Mouse (Mus musculus): ENCODE results near the gene Rogdi. TPM values are rescaled to one million over a fixed set of nuclear protein-coding genes. Genes with fewer than 3 reads are reported as not detected.

Gene Rogdi
- polyA plus RNA-seq, 2 experiments = 50.1 to 64.5 TPM

DNA sequence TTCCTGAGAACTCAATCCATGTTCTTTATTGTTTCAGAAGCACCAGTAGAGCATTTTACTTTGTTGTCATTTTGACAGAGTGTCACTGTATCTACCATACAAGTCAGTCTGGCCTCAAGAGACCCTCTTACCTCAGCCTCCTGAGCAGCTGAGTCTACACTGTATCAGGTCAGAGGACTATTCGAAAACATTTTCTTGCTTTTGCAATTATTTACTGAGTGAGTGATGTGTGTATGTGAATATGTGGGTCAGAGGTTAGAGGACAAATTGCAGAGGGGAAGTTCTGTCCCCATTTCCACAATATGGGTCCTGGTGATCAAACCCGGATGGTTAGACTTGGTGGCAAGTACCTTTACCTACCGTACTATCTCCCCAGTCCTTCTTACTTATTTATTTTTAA lies 10.7 kb upstream of the Rogdi start:
- H3K4me2 ChIP-seq (replicated peaks; ENCODE audit: low read depth, low read length, severe bottlenecking) = no peak overlapping the region
- ATAC-seq (ENCODE audit: low FRiP score, low read depth) = no peak
- no peak for DNase-seq (ENCODE audit: low spot score)
- TF ChIP-seq POLR2A (IDR thresholded peaks at IDR 0.05; ENCODE audit: borderline replicate concordance, extremely low read depth, insufficient read depth, insufficient read length) = no peak
- H3K4me3 ChIP-seq (replicated peaks; ENCODE audit: low read length) = no peak overlapping the region
- H3K27ac ChIP-seq (replicated peaks; ENCODE audit: low read depth, low read length) = no peak overlapping the region
- H3K36me3 ChIP-seq (ENCODE audit: control insufficient read depth, insufficient read depth, low read length) = peaks cover 96% of the 10 kb centered on the region
- H3K9me3 ChIP-seq (ENCODE audit: control insufficient read depth, low read length) = no peaks in the 10 kb centered on the region
- H3K4me1 ChIP-seq (ENCODE audit: control insufficient read depth, insufficient read depth, low read length) = no peaks in the 10 kb centered on the region
- no peaks in the 10 kb centered on the region for H3K27me3 ChIP-seq (ENCODE audit: control insufficient read depth, insufficient read depth, low read length)
- WGBS = 96% methylated on average over 3 of the region's 3 CpGs
- no peak overlapping the region for H3K9ac ChIP-seq (ENCODE audit: low read depth, low read length, severe bottlenecking)

DNA sequence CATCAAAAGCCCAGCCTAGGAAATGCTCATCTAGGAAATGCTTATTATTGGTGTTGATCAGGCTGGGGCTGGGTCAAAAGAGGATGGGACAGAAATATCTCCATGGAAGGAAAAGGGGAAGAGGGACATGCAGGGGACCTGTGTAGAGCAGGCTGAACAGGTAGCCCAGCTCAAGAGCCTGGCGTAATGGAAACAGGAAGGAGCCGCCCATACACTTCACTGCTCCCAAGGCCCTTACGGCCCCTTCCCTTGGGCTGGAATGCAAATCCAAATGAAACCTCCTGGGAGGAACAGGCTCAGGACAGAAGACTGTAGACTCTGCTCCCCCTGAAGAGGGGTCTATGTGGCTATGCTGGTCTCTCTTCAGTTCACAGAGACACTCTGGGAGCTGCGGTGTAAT lies 1.2 kb upstream of the Rogdi start:
- WGBS = 93% methylated on average over 3 of the region's 4 CpGs
- Histone ChIP-seq H3K36me3 (ENCODE audit: control insufficient read depth, insufficient read depth, low read length) (peaks cover 58% of the 10 kb centered on the region), H3K9me3 (ENCODE audit: control insufficient read depth, low read length) (no peaks in the 10 kb centered on the region), H3K27me3 (ENCODE audit: control insufficient read depth, insufficient read depth, low read length) (no peaks in the 10 kb centered on the region), H3K27ac (replicated peaks; ENCODE audit: low read depth, low read length) (no peak overlapping the region), H3K9ac (ENCODE audit: low read depth, low read length, severe bottlenecking) (no peak overlapping the region), H3K4me3 (replicated peaks; ENCODE audit: low read length) (no peak overlapping the region), H3K4me1 (ENCODE audit: control insufficient read depth, insufficient read depth, low read length) (peaks cover 6% of the 10 kb centered on the region; the same call in 1 of the 2 replicates), H3K4me2 (replicated peaks; ENCODE audit: low read depth, low read length, severe bottlenecking) (no peak overlapping the region)
- no peak for TF ChIP-seq POLR2A (IDR thresholded peaks at IDR 0.05; ENCODE audit: borderline replicate concordance, extremely low read depth, insufficient read depth, insufficient read length)
- no peak for ATAC-seq (ENCODE audit: low FRiP score, low read depth)
- DNase-seq (ENCODE audit: low spot score) = no peak

DNA sequence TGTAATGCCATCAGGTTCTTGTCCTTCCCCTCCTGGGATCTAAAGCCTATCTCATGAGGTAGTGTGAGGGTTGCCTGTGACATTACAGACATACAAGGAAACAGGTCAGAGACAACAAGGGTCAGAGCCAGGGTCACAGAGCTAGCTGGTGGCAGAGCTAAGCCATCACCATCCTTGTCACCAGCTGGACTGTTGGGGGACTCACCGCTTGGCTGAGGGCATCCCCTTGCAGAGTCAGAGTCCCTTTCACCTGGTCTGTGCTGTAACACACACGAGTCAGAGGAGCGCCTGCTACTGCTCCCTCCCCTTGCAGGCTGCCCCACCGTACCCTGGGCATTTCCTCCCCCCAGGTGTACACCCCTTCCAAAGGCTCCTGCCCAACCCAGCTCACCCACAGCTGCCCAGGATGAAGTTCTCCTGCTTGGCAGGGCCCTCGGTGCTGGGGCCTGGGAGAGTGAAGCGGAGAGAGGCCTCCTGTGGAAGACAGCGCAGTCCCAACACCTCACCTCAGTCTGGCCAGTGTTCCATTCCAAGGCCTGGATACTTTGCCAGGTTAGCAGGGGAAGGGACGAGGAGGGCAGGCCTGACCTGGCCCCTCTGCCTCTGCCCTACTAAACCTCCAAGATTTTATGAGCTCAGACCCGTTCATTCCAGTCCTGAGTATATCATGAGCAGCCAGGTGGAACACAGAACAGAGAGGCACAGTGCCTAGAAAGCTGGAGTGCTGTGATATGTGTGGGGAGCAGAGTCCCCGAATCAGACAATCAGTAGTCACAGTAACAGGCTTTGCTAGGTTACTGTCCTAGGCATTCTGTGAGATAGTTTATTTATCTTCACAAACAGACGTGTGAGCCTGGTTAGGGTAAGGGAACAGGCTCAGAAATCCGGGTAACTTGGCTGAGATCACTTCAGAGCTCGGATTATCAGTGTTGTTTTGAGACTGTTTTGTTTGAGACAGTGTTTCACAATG lies 1.0 kb downstream of the Rogdi start:
- Histone ChIP-seq H3K4me1 (ENCODE audit: control insufficient read depth, insufficient read depth, low read length) (peaks cover 6% of the 10 kb centered on the region; the same call in 1 of the 2 replicates), H3K27ac (replicated peaks; ENCODE audit: low read depth, low read length) (no peak overlapping the region), H3K9ac (ENCODE audit: low read depth, low read length, severe bottlenecking) (peak overlapping the region; percentile 65), H3K4me3 (replicated peaks; ENCODE audit: low read length) (peak overlapping the region; percentile 72), H3K9me3 (ENCODE audit: control insufficient read depth, low read length) (no peaks in the 10 kb centered on the region), H3K4me2 (replicated peaks; ENCODE audit: low read depth, low read length, severe bottlenecking) (peak overlapping the region; percentile 83), H3K27me3 (ENCODE audit: control insufficient read depth, insufficient read depth, low read length) (no peaks in the 10 kb centered on the region), H3K36me3 (ENCODE audit: control insufficient read depth, insufficient read depth, low read length) (peaks cover 41% of the 10 kb centered on the region)
- DNase-seq (ENCODE audit: low spot score) = no peak
- 47% methylated on average over 13 of the region's 13 CpGs for WGBS
- no peak for TF ChIP-seq POLR2A (IDR thresholded peaks at IDR 0.05; ENCODE audit: borderline replicate concordance, extremely low read depth, insufficient read depth, insufficient read length)
- no peak for ATAC-seq (ENCODE audit: low FRiP score, low read depth)

DNA sequence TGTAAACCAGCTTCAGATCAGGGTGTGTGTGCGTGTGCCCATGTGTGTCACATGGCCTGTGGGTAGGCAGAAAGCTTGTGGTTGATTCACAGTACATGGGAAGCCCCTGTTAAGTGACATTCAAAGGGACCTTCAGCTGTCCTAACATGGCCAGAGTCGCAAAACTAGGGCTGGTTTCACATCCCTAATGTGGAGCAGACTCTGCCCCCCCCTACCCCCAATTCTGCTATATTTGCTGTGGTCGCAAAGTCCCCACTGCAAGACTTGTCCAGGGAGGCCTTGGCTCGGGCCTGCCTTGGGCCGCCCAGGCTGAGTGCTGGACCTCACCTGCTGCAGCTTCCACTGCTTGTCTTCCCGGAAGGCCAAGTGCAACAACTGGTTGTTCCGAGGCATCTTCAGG lies 2.1 kb downstream of the Rogdi start:
- no peak overlapping the region for H3K4me2 ChIP-seq (replicated peaks; ENCODE audit: low read depth, low read length, severe bottlenecking)
- H3K4me1 ChIP-seq (ENCODE audit: control insufficient read depth, insufficient read depth, low read length) = peaks cover 6% of the 10 kb centered on the region; the same call in 1 of the 2 replicates
- DNase-seq (ENCODE audit: low spot score) = no peak
- ATAC-seq (ENCODE audit: low FRiP score, low read depth) = no peak
- TF ChIP-seq POLR2A (IDR thresholded peaks at IDR 0.05; ENCODE audit: borderline replicate concordance, extremely low read depth, insufficient read depth, insufficient read length) = no peak
- H3K27me3 ChIP-seq (ENCODE audit: control insufficient read depth, insufficient read depth, low read length) = no peaks in the 10 kb centered on the region
- peaks cover 31% of the 10 kb centered on the region for H3K36me3 ChIP-seq (ENCODE audit: control insufficient read depth, insufficient read depth, low read length)
- H3K9ac ChIP-seq (ENCODE audit: low read depth, low read length, severe bottlenecking) = no peak overlapping the region
- WGBS = 83% methylated on average over 7 of the region's 7 CpGs
- no peaks in the 10 kb centered on the region for H3K9me3 ChIP-seq (ENCODE audit: control insufficient read depth, low read length)
- no peak overlapping the region for H3K27ac ChIP-seq (replicated peaks; ENCODE audit: low read depth, low read length)
- no peak overlapping the region for H3K4me3 ChIP-seq (replicated peaks; ENCODE audit: low read length)

DNA sequence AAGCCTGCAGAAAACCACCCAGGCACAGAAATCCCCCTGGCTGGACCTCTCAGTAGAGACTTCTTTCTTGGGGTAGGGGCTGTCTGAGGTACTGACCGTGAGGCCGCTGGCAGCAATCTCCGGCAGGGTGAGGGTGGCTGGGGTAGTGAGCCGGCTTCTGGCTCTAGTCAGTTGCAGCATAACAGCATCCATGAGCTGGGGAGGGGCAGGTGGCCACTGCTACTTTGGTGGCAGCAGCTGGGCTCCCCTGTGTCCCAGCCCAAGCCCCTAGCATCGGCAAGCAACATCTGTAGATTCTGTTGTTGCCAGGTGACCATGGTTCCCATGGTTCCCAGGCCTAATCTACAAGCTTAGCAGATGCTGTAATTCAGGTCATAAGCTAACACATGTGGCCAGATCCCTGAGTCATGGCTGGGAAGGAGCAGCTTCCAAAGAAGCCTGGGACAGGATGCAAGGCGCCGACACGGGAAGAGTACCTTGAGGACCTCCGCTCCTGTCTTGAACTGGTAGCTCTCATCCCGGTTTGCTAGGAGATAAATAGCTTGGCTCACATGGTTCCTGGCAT lies 2.9 kb downstream of the Rogdi start:
- no peaks in the 10 kb centered on the region for H3K27me3 ChIP-seq (ENCODE audit: control insufficient read depth, insufficient read depth, low read length)
- H3K4me1 ChIP-seq (ENCODE audit: control insufficient read depth, insufficient read depth, low read length) = peaks cover 6% of the 10 kb centered on the region; the same call in 1 of the 2 replicates
- 83% methylated on average over 10 of the region's 10 CpGs for WGBS
- no peak for DNase-seq (ENCODE audit: low spot score)
- ATAC-seq (ENCODE audit: low FRiP score, low read depth) = no peak
- H3K36me3 ChIP-seq (ENCODE audit: control insufficient read depth, insufficient read depth, low read length) = peaks cover 23% of the 10 kb centered on the region
- no peaks in the 10 kb centered on the region for H3K9me3 ChIP-seq (ENCODE audit: control insufficient read depth, low read length)
- H3K27ac ChIP-seq (replicated peaks; ENCODE audit: low read depth, low read length) = no peak overlapping the region
- no peak overlapping the region for H3K4me2 ChIP-seq (replicated peaks; ENCODE audit: low read depth, low read length, severe bottlenecking)
- no peak for TF ChIP-seq POLR2A (IDR thresholded peaks at IDR 0.05; ENCODE audit: borderline replicate concordance, extremely low read depth, insufficient read depth, insufficient read length)
- no peak overlapping the region for H3K9ac ChIP-seq (ENCODE audit: low read depth, low read length, severe bottlenecking)
- no peak overlapping the region for H3K4me3 ChIP-seq (replicated peaks; ENCODE audit: low read length)
